Mouse (Mus musculus): ENCODE results near the gene Gm17409.
A peak's percentile ranks its signal among the peaks of the same experiment; 100 is the strongest.

Gm17409 gene

DNA sequence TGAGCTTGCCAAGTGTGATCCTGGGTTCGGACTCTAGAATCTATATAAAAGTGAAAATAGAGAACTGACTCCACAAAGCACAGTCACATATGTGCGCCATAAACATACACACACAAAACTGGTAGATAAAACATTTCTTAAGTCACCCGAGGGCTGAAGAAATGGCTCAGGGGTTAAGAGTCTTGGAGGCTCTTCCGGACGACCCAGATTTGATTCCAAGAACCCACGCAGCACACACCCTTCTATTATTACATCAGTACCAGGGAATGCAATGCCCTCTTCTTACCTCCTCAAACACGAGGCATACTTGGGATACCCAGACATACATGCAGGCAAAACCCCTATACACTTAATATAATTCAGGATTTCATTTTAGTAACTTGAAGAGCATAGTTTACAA lies at the start of gene Gm17409:
TSS of gene Gm17409 (plus strand) at position 301 of the 400 bp plus-strand sequence.
- DNase-seq (ENCODE audit: inconsistent age in 2 of 2, low spot score in 1 of 2) = no peak

GRCm38 (mm10) chr2:58423319-58423718 lies 46.6 kb upstream of the Gm17409 start:
- no peak for DNase-seq (ENCODE audit: inconsistent age in 2 of 2, low spot score in 1 of 2)

DNA sequence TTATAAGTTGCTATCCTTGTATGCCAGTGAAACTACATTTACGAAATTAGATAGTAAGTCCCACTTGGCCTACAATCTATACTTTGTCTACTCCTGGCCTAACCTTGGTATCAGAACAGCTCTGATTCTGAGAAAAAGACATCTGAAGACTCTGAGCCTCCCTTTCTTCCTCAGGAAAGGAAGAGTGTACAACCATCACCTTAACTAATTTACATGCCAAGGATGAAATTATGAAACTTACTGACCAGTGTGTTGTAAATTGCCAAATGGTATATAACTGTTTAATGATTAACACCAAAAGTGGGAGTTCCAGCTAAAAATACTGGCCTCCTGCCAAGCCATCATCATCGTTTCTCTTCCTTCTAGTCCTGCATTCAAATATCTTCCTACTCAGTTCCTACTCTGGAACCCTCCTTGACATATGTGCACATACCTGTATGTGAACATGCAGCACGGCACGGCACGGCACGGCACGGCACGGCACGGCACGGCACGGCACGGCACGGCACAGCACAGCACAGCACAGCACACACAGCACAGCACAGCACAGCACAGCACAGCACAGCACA lies 44.4 kb upstream of the Gm17409 start:
- DNase-seq (ENCODE audit: inconsistent age in 2 of 2, low spot score in 1 of 2) = no peak

GRCm38 (mm10) chr2:58432211-58432610 lies 37.7 kb upstream of the Gm17409 start:
- no peak for DNase-seq (ENCODE audit: inconsistent age in 2 of 2, low spot score in 1 of 2)

GRCm38 (mm10) chr2:58433317-58433716 lies 36.6 kb upstream of the Gm17409 start:
- DNase-seq (ENCODE audit: inconsistent age in 2 of 2, low spot score in 1 of 2) = no peak

DNA sequence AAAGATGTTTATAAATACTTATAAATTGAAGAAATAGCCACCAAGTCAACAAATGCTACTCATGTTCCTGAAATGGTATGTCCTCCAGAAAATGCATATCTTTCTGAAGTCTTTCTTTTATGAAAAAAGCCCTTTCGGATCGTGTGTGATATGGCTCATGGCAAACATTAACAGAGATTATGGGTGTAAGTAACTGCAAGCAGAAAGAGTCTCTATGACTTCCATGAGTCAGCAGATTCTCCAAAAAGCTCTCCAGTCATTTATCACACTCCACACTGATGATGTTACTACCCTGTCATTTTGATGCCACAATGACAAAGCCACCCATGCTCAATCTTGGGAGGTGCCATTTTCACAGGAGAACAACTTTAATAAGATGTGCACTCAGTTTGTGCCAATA lies 35.5 kb upstream of the Gm17409 start:
- peak in 1 of 2 experiments; percentile 39 for DNase-seq (ENCODE audit: inconsistent age in 2 of 2, low spot score in 1 of 2)

- DNase-seq (ENCODE audit: inconsistent age in 2 of 2, low spot score in 1 of 2) = no peak
Measured at GRCm38 (mm10) chr2:58435507-58435906, 34.4 kb upstream of the Gm17409 start.

DNA sequence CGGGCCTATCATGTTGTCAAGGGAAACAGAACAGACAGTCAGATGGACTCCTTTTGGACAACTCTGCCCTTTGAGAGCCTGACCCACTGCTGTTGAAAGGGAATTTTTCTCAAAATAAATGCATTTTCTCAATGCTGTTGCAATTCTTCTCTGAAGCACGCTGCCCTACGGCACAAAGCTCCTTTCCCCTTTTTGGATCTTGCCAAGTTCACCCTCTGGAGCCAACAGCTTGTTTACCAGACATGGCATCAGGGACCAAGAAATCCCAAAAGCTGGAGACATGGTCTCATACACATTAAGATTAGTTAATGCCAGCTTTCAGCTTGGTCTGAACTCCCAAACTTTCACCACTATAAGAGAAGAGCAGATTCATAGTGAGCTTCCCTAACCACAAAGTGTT lies 33.0 kb upstream of the Gm17409 start:
- peak in 1 of 2 experiments; percentile 40 for DNase-seq (ENCODE audit: inconsistent age in 2 of 2, low spot score in 1 of 2)

GRCm38 (mm10) chr2:58443163-58443562 lies 26.8 kb upstream of the Gm17409 start:
- no peak for DNase-seq (ENCODE audit: inconsistent age in 2 of 2, low spot score in 1 of 2)

GRCm38 (mm10) chr2:58447001-58447400 lies 22.9 kb upstream of the Gm17409 start:
- DNase-seq (ENCODE audit: inconsistent age in 2 of 2, low spot score in 1 of 2) = no peak

GRCm38 (mm10) chr2:58454095-58454865 lies 15.6 kb upstream of the Gm17409 start:
- DNase-seq (ENCODE audit: inconsistent age in 2 of 2, low spot score in 1 of 2) = no peak

- peak in 1 of 2 experiments; percentile 61 for DNase-seq (ENCODE audit: inconsistent age in 2 of 2, low spot score in 1 of 2)
Measured at GRCm38 (mm10) chr2:58456843-58457487, 13.0 kb upstream of the Gm17409 start.

DNA sequence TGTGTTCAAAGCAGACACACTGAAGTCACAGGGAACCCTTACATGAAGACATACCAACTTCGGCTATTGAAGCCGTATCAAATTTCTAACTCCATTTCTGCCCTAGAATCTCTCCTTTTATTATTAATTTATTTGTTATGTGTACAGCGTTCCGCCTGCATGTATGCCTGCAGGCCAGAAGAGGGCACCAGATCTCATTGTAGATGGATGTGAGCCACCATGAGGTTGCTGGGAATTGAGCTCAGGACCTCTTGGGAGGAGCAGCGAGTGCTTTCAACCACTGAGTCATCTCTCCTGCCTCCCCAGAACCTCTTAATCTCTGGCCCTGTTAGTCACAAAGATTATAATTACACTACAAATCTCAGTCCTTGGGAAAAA lies 12.4 kb upstream of the Gm17409 start:
- peak in 1 of 2 experiments; percentile 43 for DNase-seq (ENCODE audit: inconsistent age in 2 of 2, low spot score in 1 of 2)

- peak; percentile 46 to 86 for DNase-seq (ENCODE audit: inconsistent age in 2 of 2, low spot score in 1 of 2)
Measured at GRCm38 (mm10) chr2:58458820-58459371, 11.0 kb upstream of the Gm17409 start.

- DNase-seq (ENCODE audit: inconsistent age in 2 of 2, low spot score in 1 of 2) = no peak
Measured at GRCm38 (mm10) chr2:58470290-58470689, 374 bp downstream of the Gm17409 start.

DNA sequence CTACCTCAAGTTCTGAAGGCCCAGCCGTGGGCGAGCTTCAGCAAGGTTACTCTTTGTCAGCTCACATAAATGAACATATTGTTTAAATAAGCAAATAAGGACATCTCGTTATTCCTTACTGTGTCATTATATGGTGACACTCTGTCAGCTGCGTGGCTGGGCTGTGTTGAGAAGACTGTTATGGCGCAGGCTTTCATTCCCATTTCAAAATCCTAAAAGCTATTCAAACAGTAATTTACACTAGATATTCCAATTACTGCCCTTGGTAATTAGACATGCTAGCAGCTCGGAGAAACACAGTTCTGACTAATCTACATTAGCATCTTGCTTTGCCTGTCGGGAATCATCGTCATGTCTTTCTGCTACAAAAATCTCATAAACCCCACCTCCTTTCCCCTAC lies 5.7 kb downstream of the Gm17409 start:
- DNase-seq (ENCODE audit: inconsistent age in 2 of 2, low spot score in 1 of 2) = no peak

DNA sequence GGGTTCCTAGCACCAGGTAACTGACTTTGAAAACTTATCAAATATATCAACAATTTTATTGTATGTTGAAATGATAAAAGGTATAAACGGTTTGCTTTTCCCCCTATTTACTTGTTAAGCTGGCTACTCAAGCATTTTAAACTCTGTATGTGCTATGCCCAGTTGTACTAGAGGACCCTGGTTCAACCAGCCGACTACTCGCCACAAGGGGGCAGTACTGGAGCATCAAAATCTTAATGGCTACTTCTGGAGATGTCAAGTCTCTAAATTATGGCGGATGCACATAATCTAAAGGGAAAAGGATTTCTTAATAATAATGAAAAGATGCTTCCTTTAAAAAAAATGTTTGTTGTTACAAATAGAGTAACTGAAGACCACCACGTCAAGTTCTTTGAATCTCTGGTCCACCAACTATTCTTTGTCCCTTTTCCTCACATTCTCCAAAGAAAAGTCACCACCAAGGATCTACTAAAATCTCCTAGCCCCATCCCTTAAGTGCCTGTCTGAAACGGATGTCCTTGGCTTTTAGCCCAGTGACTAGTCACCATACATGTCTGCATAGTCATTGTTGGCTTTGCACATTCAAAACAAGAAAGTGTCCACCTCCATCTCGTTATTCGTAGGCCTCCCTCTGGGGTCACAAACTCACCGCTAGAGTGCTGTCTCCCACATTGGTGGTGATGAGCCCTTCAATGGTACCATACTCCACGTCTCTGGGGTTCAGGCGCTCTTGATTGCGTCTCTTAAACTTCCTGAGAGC lies 7.2 kb downstream of the Gm17409 start:
- DNase-seq (ENCODE audit: inconsistent age in 2 of 2, low spot score in 1 of 2) = peak; percentile 82 to 96

DNA sequence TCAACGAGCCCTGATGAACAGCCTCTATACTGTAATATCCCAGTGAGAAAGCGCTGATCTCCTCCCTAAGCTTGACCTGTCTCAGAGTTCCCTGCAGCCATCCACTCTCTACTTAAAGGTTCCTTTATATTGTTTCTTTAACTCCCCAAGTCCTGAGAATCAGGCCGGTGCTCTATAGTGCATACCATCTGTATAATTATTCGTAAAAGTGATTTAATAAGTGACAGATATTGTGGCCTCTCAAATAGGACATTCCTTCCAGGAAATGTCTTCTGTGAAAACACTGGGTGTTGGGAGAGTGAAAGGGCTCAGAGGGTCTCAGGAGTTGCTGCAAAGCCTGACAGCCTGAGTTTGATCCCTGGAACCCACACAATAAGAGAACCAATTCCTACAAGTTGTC lies 8.2 kb downstream of the Gm17409 start:
- DNase-seq (ENCODE audit: inconsistent age in 2 of 2, low spot score in 1 of 2) = no peak

- peak in 1 of 2 experiments; percentile 28 for DNase-seq (ENCODE audit: inconsistent age in 2 of 2, low spot score in 1 of 2)
Measured at GRCm38 (mm10) chr2:58479536-58479935, 9.6 kb downstream of the Gm17409 start.

GRCm38 (mm10) chr2:58480764-58481163 lies 10.8 kb downstream of the Gm17409 start:
- peak; percentile 53 to 73 for DNase-seq (ENCODE audit: inconsistent age in 2 of 2, low spot score in 1 of 2)

GRCm38 (mm10) chr2:58481450-58482100 lies 11.7 kb downstream of the Gm17409 start:
- DNase-seq (ENCODE audit: inconsistent age in 2 of 2, low spot score in 1 of 2) = peak; percentile 19 to 62

Data from adrenal gland, adult (tissue).